Mouse (Mus musculus) layer of hippocampus, adult 6 months (tissue): ENCODE measurements around the gene Olfr773. TPM values are rescaled to one million over a fixed set of nuclear protein-coding genes. Genes with fewer than 3 reads are reported as not detected.

Experiments
- long read RNA-seq, 2 experiments: library from polyadenylated mRNA; unstranded; transcript quantifications; one replicate each; pipeline ENCODE4 v2.0.0; 2019 to 2020
- polyA plus RNA-seq: library from polyadenylated mRNA; unstranded; fragments of <200 nt; fragmentation: Nextera tagmentation; gene quantifications from 2 replicates; pipeline ENCODE4 v1.2.3, GENCODE M21; 2021

Gene Olfr773
- not detected in 2 replicates for polyA plus RNA-seq
- long read RNA-seq, experiment 1, result 0 reads
- long read RNA-seq, experiment 2, result 0 reads

DNA sequence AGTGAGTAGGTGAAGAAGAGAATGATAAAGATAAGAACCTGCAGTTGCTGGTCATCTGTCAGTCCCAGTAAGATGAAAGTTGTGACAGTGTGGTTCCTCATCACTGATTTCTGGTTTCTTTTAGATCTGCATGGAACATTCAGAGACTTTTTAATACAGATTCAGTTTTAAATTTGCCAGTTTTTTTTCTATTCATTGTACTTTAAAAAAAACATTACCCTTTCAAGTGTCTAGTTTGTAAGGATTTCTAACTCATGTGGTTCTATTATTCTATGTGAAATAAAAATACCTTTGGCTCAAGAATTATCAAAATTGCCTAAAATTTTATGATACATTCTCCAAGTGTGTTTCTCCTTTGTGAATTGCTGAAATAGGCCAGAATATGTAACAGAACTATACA lies at the start of gene Olfr773:
TSS of gene Olfr773 (minus strand) at position 101 of the 400 bp plus-strand sequence.

DNA sequence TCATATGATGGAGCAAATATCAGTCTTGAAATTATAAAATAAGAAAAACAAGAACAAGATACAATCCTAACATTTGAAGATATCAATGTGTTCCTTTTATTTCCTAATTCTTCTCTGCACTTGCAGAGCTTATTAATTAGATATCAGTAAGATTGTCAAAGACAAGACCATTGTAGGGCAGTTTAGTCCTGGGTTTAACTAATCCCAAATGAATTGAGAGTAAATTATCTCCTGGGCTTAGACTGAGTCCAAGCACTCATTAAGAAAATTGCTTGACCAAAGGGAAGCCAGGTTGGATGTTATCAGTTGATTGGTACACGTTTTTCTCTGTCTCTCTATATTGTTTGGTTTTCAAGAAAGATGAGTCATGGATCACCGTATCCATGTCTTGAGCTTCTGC lies 48.7 kb upstream of the Olfr773 start, which contains the start of gene Olfr774:
TSS of gene Olfr774 (plus strand) at position 301 of the 400 bp plus-strand sequence.

DNA sequence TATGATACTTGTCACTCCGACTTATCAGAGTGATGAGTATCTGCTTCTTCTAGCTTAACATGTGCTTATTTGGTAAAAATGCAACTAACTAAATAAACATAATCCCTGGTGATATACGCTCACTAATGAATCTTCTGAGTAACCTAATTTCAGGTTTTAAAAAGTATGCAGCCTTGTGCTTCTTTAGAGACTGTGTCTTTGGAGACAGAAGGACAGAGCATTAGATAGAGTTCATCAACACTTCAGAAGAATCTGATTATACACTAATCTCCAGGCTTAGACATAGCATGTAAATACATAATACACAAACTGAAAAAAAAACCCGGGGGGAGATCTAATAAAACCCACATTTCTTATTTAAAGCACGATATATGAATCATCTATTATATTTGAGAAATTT lies 9.4 kb downstream of the Olfr773 start, which contains the start of gene Olfr772:
TSS of gene Olfr772 (minus strand) at position 101 of the 400 bp plus-strand sequence.

DNA sequence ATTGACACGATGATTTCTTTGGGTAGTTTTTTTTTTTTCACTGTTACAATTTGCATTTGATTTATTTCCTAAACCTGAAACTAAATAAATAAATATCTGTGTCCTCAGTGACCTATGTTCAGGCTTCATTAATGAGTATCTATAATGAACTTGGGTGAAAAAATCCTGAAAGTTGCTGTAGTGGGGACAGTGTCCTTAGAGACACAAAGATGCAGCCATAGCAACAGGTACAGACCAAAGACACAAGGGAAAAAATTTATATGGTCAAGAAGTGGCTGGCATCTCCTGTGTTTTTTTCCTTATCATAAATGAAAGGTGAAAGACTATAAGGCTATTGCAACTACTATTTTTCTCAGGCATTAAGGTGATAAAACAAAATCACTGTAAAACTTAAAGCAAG lies 22.6 kb downstream of the Olfr773 start, which contains the start of gene Olfr771:
TSS of gene Olfr771 (minus strand) at position 101 of the 400 bp plus-strand sequence.

DNA sequence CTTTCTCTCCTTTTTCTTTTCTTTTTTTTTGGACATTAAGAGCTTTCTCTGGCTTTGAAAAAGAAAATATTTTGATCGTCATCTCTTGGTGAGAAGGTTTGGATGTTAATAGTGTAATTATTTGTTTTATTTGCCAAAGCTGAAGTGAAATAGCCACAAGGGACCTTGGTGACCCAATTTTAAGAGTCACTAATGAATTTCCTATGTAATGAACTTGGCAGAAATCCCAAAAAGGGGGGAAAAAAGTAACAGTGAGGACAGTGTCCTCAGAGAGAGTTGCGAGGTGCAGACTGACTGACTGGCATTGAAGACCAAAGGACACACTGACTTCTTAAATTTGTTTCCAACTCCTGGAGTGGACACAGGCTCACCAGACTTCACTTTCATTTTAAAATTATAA lies 48.3 kb downstream of the Olfr773 start, which contains the start of gene Olfr770:
TSS of gene Olfr770 (minus strand) at position 101 of the 400 bp plus-strand sequence.

Other genes starting within 250 kb of the Olfr773 start
- gene Mettl7b, start 226.4 kb downstream of the Olfr773 start, polyA plus RNA-seq, result not detected in 2 replicates
- not detected in 2 replicates for gene Olfr9, start 198.0 kb downstream of the Olfr773 start, polyA plus RNA-seq
- not detected in 2 replicates for gene Olfr763, start 176.6 kb downstream of the Olfr773 start, polyA plus RNA-seq
- gene Olfr764-ps1, start 147.5 kb downstream of the Olfr773 start, polyA plus RNA-seq, result not detected in 2 replicates
- not detected in 2 replicates for gene Olfr765, start 137.4 kb downstream of the Olfr773 start, polyA plus RNA-seq
- not detected in 2 replicates for gene Olfr766-ps1, start 118.4 kb downstream of the Olfr773 start, polyA plus RNA-seq
- gene Olfr767, start 104.5 kb downstream of the Olfr773 start, polyA plus RNA-seq, result not detected in 2 replicates
- not detected in 2 replicates for gene Olfr768, start 88.0 kb downstream of the Olfr773 start, polyA plus RNA-seq
- not detected in 2 replicates for gene Olfr769, start 69.6 kb downstream of the Olfr773 start, polyA plus RNA-seq
- not detected in 2 replicates for gene Olfr770, start 48.4 kb downstream of the Olfr773 start, polyA plus RNA-seq
- gene Olfr771, start 22.7 kb downstream of the Olfr773 start, polyA plus RNA-seq, result not detected in 2 replicates
- not detected in 2 replicates for gene Olfr772, start 9.5 kb downstream of the Olfr773 start, polyA plus RNA-seq
- gene Olfr774, start 48.8 kb upstream of the Olfr773 start, polyA plus RNA-seq, result not detected in 2 replicates
- gene Olfr775, start 61.0 kb upstream of the Olfr773 start, polyA plus RNA-seq, result not detected in 2 replicates
- gene Olfr776, start 71.7 kb upstream of the Olfr773 start, polyA plus RNA-seq, result not detected in 2 replicates
- gene Olfr777, start 84.1 kb upstream of the Olfr773 start, polyA plus RNA-seq, result not detected in 2 replicates
- gene Olfr780, start 130.7 kb upstream of the Olfr773 start, polyA plus RNA-seq, result not detected in 2 replicates
- not detected in 2 replicates for gene Olfr781, start 141.4 kb upstream of the Olfr773 start, polyA plus RNA-seq
- not detected in 2 replicates for gene Olfr782, start 161.4 kb upstream of the Olfr773 start, polyA plus RNA-seq
- not detected in 2 replicates for gene Olfr784, start 196.7 kb upstream of the Olfr773 start, polyA plus RNA-seq
- not detected in 2 replicates for gene Olfr785, start 218.0 kb upstream of the Olfr773 start, polyA plus RNA-seq
- gene Olfr786, start 239.9 kb upstream of the Olfr773 start, polyA plus RNA-seq, result not detected in 2 replicates